Mouse (Mus musculus) cortical plate, adult 2 months (tissue): Measurements from ENCODE around the gene Hip1r. TPM values are rescaled to one million over a fixed set of nuclear protein-coding genes. Genes with fewer than 3 reads are reported as not detected.

ENCODE experiments used
- H3K27ac ChIP-seq: fragments of 200-500 bp; 2 replicates; pipeline ENCODE4 v1.5.1; 2012; ENCODE audit warnings: low read length, control low read depth, inconsistent platforms; ENCODE audit not compliant: insufficient read depth
- H3K4me1 ChIP-seq: fragments of 200-500 bp; 2 replicates; pipeline ENCODE4 v1.6.1; 2011; ENCODE audit warnings: low read length; ENCODE audit not compliant: control insufficient read depth, insufficient read depth
- H3K4me3 ChIP-seq: fragments of 200-500 bp; 2 replicates; pipeline ENCODE4 v1.5.1; 2011; ENCODE audit warnings: mild to moderate bottlenecking, low read length, control low read depth; ENCODE audit not compliant: insufficient read depth
- CTCF ChIP-seq: fragments of 200-500 bp; IDR thresholded peaks from 2 replicates; pipeline ENCODE4 v1.5.1; 2011; ENCODE audit warnings: mild to moderate bottlenecking, control low read depth, low read length; ENCODE audit not compliant: insufficient read depth; ENCODE audit errors: extremely low read depth
- POLR2A ChIP-seq: fragments of 200-500 bp; IDR thresholded peaks from 2 replicates; pipeline ENCODE4 v1.6.1; 2011; ENCODE audit warnings: mild to moderate bottlenecking, low read length, control low read depth; ENCODE audit not compliant: insufficient read depth; ENCODE audit errors: extremely low read depth
- polyA plus RNA-seq: library from polyadenylated mRNA; depleted of rRNA; stranded (reverse); fragments of >200 nt; gene quantifications from 2 replicates; pipeline ENCODE4 v1.2.3, GENCODE M21; 2012

Gene Hip1r
- polyA plus RNA-seq, 1 experiment = 42.1 TPM

DNA sequence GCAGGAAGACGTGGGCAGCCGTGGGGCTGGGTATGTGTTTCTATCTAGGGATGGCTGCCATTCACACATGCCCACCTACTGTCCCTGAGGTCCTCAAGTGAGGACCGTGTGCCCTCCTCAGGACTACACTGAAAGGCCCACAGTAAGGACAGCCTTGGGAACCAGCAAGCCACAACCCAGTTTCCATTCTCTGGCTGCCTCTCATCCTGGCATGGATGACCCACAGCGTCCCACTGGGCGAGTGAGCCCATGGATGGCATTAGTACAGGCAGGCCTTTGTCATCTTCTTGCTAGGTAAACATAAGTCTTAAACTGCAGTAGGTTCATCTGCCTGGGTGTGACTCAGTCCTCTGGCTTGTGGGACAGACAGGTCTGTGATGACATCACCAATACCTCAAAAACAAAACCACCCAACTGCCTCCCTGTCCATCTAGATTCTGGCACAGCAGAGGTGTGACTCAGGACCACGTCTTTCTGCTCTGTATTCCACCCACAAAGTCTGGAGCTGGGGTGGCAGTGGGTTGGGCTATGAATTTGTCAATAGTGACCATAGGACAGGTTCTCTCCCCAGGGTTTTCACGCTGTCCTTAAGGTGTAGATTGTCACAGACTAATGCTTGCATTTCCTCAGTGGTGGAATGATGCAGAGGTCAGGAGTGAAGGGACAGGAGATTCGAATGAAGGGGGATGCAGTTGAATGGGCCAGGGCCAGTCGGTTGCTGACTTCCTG, 7.3 kb downstream of the Hip1r start:
- peak overlapping the region; percentile 24 for H3K27ac ChIP-seq
- TF ChIP-seq CTCF (no peak), POLR2A (no peak)
- H3K4me3 ChIP-seq = no peak overlapping the region
- peaks cover 11% of the 10 kb centered on the region for H3K4me1 ChIP-seq

DNA sequence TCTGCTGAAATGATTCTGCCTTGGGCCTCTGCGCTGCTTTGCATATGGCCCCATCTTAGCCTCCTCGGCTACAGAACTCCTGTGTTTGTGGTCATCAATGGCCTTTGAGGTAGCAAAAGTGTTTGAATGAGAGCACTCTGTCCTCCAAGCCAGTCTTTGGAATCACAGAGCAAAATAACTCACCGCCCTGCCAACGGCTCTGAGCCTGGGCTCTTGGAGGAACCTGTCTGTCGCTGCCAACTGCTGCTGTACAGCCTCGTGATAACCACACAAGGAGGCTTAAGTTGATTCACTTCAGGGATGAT, 7.8 kb downstream of the Hip1r start:
- TF ChIP-seq CTCF (no peak), POLR2A (no peak)
- H3K27ac ChIP-seq = 0 out of 2 replicates have a peak overlapping the region, but pooled peaks have one; percentile 24
- H3K4me3 ChIP-seq = no peak overlapping the region
- peaks cover 11% of the 10 kb centered on the region for H3K4me1 ChIP-seq

DNA sequence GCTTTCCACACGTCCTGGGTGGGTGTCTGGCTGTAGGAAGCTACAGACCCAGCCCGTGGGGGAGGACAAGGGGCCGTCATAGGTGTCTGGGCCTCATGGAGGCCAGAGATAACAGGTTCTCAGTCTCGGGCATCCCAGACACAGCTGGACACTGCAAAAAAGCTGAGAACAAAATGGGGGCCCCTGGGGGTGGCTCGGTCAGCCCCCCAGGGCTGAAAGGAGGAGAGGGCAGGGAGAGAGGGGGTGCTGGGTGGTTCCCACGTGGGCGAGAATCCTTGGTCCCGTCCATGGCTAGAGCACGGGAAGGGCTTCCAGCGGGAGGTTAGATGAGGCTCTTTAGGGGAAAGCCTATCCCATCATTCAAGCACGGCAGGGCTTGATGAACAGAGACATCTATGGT, 9.4 kb downstream of the Hip1r start:
- H3K4me3 ChIP-seq = no peak overlapping the region
- TF ChIP-seq CTCF (no peak), POLR2A (no peak)
- H3K27ac ChIP-seq = no peak overlapping the region
- peaks cover 11% of the 10 kb centered on the region for H3K4me1 ChIP-seq

DNA sequence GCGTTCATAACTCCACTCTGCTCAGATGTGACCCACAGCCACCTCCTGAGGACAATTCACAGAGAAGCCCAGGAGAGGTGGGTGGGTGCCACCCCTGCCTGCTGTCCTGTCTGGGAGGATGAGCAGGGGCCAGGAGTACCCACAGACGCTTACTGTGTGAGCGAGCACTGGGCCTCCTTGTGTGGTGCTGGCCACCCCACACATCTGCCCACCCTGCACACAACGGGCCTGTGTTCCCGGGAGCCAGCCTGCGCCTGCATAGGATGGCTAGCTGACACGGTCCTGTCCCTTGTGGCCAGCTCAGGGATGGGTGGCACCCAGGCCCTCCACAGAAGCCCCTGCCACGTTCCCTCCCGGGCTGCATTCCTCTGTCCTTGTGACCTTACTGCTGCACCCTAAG, 12.0 kb downstream of the Hip1r start:
- TF ChIP-seq CTCF = no peak
- TF ChIP-seq POLR2A = no peak
- peaks cover 7% of the 10 kb centered on the region for H3K4me1 ChIP-seq
- H3K27ac ChIP-seq = peak overlapping the region; percentile 66
- no peak overlapping the region for H3K4me3 ChIP-seq

DNA sequence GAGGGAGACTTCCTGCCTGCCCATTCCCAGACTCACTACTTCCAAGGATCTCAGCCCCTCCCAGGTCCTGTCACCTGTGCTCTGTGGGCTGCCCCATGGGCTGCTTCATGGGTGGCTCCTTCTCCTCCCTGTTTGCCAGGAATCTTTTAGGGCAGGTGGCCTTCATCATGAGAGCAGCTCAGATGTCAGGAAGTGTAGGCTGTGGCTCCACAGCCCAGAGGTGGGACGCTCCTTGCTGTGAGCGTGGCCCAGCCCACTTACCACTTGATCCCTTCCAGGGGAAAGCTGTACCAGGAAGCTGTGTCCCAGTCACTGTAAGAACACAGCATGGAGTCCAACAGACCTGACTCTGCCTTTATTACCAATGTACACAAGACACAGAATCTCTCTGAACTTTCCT, 13.5 kb downstream of the Hip1r start:
- H3K4me1 ChIP-seq = peaks cover 4% of the 10 kb centered on the region; the same call in 1 of the 2 replicates
- TF ChIP-seq CTCF = no peak
- no peak for TF ChIP-seq POLR2A
- H3K27ac ChIP-seq = no peak overlapping the region
- no peak overlapping the region for H3K4me3 ChIP-seq

DNA sequence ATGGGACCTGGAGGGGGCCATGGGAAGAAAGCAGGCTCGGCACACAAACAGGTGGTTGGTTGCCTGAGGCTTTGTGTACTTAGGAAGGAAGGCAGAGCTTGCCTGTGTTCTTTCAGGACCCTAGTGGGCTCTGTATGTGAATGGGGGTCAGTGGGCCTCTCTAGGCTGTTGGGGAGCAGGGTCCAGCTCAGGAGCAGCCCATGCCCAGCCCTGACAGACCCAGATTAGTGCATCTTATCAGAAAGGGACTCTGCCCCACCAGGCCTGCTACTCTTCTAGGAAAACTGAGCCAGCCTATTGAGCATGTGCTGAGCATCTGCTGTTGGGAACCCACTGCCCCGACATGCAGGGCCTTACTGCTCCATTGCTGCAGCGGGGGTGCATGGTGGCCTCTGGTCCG, 14.1 kb downstream of the Hip1r start:
- Histone ChIP-seq H3K27ac (no peak overlapping the region), H3K4me3 (no peak overlapping the region), H3K4me1 (peaks cover 4% of the 10 kb centered on the region; the same call in 1 of the 2 replicates)
- no peak for TF ChIP-seq POLR2A
- no peak for TF ChIP-seq CTCF

DNA sequence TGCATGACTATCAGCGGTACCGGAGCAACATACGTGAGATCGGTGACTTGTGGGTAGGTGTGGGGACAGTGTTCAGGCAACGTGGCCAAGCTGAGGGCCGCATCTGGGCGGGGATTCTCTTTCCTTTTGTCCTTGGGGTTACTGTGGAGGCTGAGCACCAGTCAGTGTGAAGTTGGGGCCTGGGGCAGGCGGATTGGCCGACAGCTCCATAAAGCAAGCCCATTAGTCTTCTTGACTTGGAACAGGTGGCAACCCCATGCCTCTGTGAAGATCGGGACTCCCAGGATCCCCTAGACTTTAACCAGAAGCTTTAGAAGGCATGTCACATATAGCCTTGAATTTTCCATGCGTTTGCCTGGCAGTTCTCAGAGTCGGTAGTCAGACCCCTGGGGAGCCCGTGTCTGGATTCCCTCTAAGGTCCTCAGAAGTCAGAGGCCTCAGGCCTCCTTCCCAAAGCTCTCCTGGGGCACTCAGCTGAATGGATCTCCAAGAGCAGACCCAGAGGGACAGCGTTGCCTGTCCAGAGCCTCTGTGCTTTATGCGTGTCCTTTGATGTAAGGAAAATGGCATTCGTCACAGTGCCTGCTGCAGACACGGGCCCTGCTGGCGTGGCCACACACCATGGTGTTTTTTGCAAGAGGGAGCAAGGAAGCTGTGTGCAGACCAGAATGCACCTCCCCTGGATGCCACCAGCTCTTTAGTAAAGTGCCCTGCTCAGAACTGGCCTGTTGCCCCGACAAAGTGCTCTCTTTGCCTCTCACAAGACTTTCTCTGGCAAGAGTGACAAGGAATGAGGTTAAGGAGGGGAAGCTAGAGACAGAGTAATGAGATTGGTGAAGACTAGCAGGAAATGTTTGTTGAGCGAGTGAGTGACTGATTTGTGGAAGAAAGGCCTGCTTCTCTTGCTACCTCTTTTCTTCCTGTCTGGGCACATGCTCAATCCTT, 16.8 kb downstream of the Hip1r start:
- no peak for TF ChIP-seq CTCF
- no peak for TF ChIP-seq POLR2A
- H3K4me1 ChIP-seq = peaks cover 2% of the 10 kb centered on the region; the same call in 1 of the 2 replicates
- no peak overlapping the region for H3K4me3 ChIP-seq
- no peak overlapping the region for H3K27ac ChIP-seq

DNA sequence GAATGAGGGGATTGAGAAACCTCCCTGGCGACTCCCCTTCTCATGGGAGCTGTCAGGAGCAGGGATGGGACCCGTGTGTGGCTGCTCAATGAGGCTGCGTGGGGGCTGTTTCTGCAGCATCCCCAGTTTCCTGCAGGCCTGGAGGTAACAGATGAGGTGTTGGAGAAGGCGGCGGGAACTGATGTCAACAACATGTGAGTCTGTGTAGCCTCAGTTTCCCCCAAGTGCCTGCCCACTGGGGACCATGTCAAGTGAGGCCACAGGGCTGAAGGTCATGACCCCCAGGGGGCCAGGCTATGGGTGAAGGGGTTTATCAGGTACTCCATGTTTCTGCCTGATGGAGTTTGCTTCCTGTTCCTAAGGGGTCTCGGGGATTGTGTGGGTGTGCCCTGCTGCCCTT, 17.9 kb downstream of the Hip1r start:
- H3K27ac ChIP-seq = no peak overlapping the region
- H3K4me3 ChIP-seq = no peak overlapping the region
- TF ChIP-seq CTCF (no peak), POLR2A (no peak)
- H3K4me1 ChIP-seq = 0 out of 2 replicates have a peak, but pooled peaks cover 2% of the 10 kb centered on the region

DNA sequence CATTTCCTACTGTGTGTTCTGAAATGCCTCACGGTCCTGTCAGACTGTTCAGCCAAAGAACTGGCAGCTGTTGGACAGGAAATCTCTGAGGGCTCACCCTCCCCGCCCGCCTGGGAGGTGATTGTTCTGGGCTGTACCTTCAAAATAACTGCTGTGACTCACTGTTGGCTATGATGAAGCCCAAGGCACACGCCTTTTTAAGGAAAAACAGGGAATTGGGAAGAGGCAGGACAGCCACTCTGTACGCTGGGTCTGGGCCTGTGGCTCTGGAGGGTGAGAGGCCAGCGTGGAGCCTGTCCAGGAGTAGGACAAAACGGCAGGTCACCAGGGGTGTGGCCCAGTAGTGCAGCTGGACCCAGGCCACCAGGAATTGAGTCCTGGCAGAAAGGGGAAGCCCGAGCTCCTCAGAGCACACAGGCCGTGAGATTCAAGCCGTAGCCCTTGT, 18.8 kb downstream of the Hip1r start:
- no peak overlapping the region for H3K4me3 ChIP-seq
- peak overlapping the region; percentile 80; the same call in 1 of the 2 replicates for H3K27ac ChIP-seq
- TF ChIP-seq POLR2A (no peak), CTCF (no peak)
- 0 out of 2 replicates have a peak, but pooled peaks cover 2% of the 10 kb centered on the region for H3K4me1 ChIP-seq
